In the genomic region with DNA sequence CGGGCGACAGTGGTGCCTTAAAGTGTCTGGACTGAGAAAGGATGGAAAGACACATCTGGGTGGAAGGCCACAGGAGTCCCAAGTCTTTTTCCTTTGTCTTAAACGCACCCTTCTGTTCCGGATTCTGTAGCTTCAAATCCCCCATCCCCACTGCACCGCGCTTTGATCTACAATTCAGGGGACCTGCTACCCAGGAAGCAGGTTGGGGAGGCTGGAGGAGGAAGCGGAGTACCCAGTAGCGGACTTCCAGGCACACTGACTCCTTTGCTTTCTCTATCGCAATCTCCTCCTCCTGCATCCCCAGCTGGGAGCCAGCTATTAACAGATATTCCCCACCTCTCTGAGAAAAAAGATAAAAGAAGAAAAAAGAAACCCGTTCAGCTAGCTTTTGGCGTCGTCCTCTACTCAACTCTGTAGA, we compare ENCODE assay signal across 9 mouse cellular contexts. TPM values are rescaled to one million over a fixed set of nuclear protein-coding genes. Genes with fewer than 3 reads are reported as not detected.
DNase-seq lines count a peak whose midpoint lies in the region; ATAC-seq and TF ChIP-seq lines count a peak whose summit lies in the region.
"Had no signal": no experiment of that assay in that cellular context is flagged by ENCODE, and none has a peak within 500 bp of the region (broad histone marks: within the 10 kb centered on the region; RNA-seq: fewer than 3 reads in every experiment).

No protein-coding gene starts in this region.

- no peak for TF ChIP-seq CTCF in cerebellum, adult 2 months (IDR thresholded peaks at IDR 0.05; ENCODE audit: borderline replicate concordance, insufficient read depth, low read depth, low read length)

- no peak for ATAC-seq in limb, embryonic 12.5 days (ENCODE audit: insufficient number of reproducible peaks, insufficient read depth, low FRiP score, low TSS enrichment, low read depth)
- no peak for ATAC-seq in stomach, embryonic 14.5 days (ENCODE audit: insufficient number of reproducible peaks, insufficient read depth, low FRiP score, low read depth)

- WGBS in cerebellum, adult 2 months, result 31% methylated on average over 12 of the region's 12 CpGs
- 2% methylated on average over 12 of the region's 12 CpGs for WGBS in limb, embryonic 12.5 days
- WGBS in stomach, embryonic 14.5 days, result 9% methylated on average over 12 of the region's 12 CpGs

- H3K9me3 ChIP-seq in limb, embryonic 12.5 days, result no peaks in the 10 kb centered on the region
- no peaks in the 10 kb centered on the region for H3K9me3 ChIP-seq in stomach, embryonic 14.5 days (ENCODE audit: control insufficient read depth, low read depth, low read length)

- H3K27me3 ChIP-seq in cerebellum, adult 2 months (ENCODE audit: control insufficient read depth, insufficient read depth, low read length), result no peaks in the 10 kb centered on the region
- peaks cover 80% of the 10 kb centered on the region for H3K27me3 ChIP-seq in limb, embryonic 12.5 days
- 0 out of 2 replicates have a peak, but pooled peaks cover 3% of the 10 kb centered on the region for H3K27me3 ChIP-seq in stomach, embryonic 14.5 days (ENCODE audit: control insufficient read depth, insufficient read depth, low read length)

- H3K4me2 ChIP-seq in limb, embryonic 12.5 days, result peak overlapping the region; percentile 70
- H3K4me2 ChIP-seq in stomach, embryonic 14.5 days (replicated peaks; ENCODE audit: low read depth, low read length), result peak overlapping the region; percentile 69

- no peaks in the 10 kb centered on the region for H3K4me1 ChIP-seq in cerebellum, adult 2 months (ENCODE audit: control insufficient read depth, insufficient read depth, low read length)
- peaks cover 22% of the 10 kb centered on the region for H3K4me1 ChIP-seq in limb, embryonic 12.5 days (replicated peaks)
- H3K4me1 ChIP-seq in stomach, embryonic 14.5 days (ENCODE audit: control insufficient read depth, insufficient read depth, low read length), result peaks cover 25% of the 10 kb centered on the region

- no peak for DNase-seq in cerebellum, adult 2 months
- DNase-seq in cerebellum, postnatal 4 days (ENCODE audit: low spot score in 2 of 2), result no peak
- peak; percentile 48 for DNase-seq in right cerebral cortex, adult 18-20 months
- DNase-seq in right cerebral cortex, postnatal 36 days (ENCODE audit: low spot score in 2 of 2), result no peak
- no peak for DNase-seq in urinary bladder, postnatal 36 days (ENCODE audit: low spot score in 2 of 2)
- no peak for DNase-seq in kidney, adult 11 months

- peak overlapping the region; percentile 70 for H3K4me3 ChIP-seq in cerebellum, adult 2 months (replicated peaks; ENCODE audit: insufficient read depth, low read depth, low read length)
- H3K4me3 ChIP-seq in limb, embryonic 12.5 days (replicated peaks), result peak overlapping the region; percentile 36
- H3K4me3 ChIP-seq in stomach, embryonic 14.5 days (ENCODE audit: low read depth, low read length), result peak overlapping the region; percentile 31
- H3K4me3 ChIP-seq: erythroblast, embryonic 14.5 days had no signal

- no peak overlapping the region for H3K27ac ChIP-seq in cerebellum, adult 2 months (ENCODE audit: insufficient read depth, low read length)
- no peak overlapping the region for H3K27ac ChIP-seq in limb, embryonic 12.5 days
- H3K27ac ChIP-seq in stomach, embryonic 14.5 days (ENCODE audit: low read length), result peak overlapping the region; percentile 33; the same call in 1 of the 2 replicates

- no peaks in the 10 kb centered on the region for H3K36me3 ChIP-seq in limb, embryonic 12.5 days
- H3K36me3 ChIP-seq in stomach, embryonic 14.5 days (ENCODE audit: control insufficient read depth, insufficient read depth, low read length), result no peaks in the 10 kb centered on the region

- TF ChIP-seq POLR2A in cerebellum, adult 2 months (IDR thresholded peaks at IDR 0.05; ENCODE audit: borderline replicate concordance, insufficient read depth, low read length), result no peak

- no peak overlapping the region; the same call in 1 of the 2 replicates for H3K9ac ChIP-seq in limb, embryonic 12.5 days (replicated peaks)
- no peak overlapping the region; the same call in 1 of the 2 replicates for H3K9ac ChIP-seq in stomach, embryonic 14.5 days (replicated peaks; ENCODE audit: low read depth, low read length)

RNA-seq across cellular contexts. Expression of gene Nr2f1, which starts 10.1 kb away (rescaled TPM):
- polyA plus RNA-seq in cerebellum, adult 2 months (2012; rRNA removed), result 71.3 and 84.5 TPM in 2 replicates
- polyA plus RNA-seq in limb, embryonic 12.5 days (2016; fragmentation: Nextera tagmentation; extraction: Ambion mirVana), result 5.7 and 6.6 TPM in 2 replicates
- 30.1 and 31.4 TPM in 2 replicates for polyA plus RNA-seq in stomach, embryonic 14.5 days (2014; fragmentation: Nextera tagmentation; extraction: Ambion mirVana)
- polyA plus RNA-seq: erythroblast, embryonic 14.5 days had no signal
